Mouse (Mus musculus) thymus, adult 18-20 months (tissue): ENCODE data around the gene Zmiz1.

Source experiments
- DNase-seq, 2 experiments: peaks; one replicate each; pipeline ENCODE4 v3.0.0; 2022; ENCODE audit warnings: mixed read lengths in 2 of 2

The Zmiz1 gene

DNA sequence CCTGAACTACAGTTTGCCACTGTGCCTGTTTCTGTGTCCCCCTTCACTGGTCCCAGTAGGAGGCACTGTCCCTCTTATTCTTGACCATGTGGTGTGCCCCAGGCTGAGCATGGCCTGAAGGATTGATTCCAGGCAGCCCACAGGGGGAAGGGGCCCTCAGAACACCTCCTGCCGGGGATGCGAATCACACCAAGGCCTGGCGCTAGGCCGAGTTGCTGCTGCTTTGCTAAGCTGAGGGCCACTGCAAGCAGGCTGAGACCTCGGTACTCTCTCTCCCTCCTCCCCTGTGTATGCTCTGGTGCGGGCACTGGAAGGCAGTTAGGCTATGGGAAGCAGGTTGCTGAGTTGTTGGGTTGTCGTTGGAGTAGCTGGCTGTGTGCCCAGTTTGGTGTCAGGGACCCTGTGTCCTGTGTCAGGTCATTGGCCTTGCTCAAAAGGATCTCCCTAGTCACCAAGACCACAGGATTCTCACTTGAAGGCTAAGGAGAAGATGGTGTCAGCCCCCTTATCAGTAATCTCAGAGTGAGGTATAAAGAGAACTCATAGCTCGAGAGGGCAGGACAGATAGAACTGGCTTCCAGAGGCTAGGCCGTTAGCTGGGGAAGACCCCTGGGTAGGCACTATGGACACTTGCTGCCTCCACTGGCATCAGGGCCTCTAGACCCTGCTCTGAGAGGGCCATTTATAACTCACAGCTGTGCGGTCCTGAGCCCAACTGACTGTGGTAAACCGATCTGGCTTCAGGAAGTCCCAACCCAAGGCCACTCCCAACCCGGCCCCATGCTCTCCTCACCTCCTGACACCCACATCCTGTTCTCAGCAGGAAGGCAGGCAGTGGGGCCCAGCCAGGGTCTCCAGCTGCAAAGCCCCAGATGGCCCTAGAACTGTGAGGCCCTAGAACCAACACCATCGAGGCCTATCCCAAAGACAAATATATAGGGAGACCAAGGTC lies 57.9 kb downstream of the Zmiz1 start:
- DNase-seq: peak; percentile 87 to 90

DNA sequence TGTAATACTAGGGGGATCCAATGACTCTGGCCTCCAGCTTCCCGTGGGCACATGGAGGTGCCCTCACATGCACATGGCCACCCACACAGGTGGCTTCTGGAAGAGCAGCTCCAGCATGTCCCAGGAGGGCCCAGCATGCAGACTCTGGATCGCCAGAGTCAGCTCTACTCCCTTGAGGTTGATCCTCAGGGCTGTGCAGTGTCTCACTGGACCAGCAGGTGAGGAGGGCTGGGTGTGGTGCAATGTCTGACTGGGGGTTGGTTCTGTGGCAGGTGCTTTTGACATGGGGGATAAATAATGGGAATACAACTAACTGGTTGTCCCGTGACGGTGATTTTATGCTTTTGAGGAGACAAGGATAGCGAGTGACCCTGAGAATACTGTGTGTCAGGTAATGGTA lies 59.7 kb downstream of the Zmiz1 start:
- no peak for DNase-seq

DNA sequence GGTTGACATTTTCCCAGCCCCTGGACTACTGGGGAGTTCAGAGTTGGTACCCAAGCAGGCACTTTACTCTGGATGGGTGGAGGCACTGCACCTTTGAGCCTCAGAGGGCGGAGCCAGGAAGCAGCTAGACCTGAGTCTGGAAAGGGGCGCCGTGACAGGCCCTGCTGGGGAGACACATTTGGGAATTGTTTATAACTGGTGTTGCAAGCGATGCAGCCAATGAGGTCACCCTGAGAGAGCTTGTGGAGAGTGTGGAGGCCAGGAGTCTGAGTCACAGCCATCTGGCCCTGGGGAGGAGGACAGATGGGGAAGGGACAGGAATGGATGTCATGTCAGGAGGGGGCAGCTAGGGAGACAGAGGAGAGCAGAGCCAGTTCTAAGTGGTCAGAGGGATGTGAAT lies 60.7 kb downstream of the Zmiz1 start:
- DNase-seq: peak; percentile 45 to 53

DNA sequence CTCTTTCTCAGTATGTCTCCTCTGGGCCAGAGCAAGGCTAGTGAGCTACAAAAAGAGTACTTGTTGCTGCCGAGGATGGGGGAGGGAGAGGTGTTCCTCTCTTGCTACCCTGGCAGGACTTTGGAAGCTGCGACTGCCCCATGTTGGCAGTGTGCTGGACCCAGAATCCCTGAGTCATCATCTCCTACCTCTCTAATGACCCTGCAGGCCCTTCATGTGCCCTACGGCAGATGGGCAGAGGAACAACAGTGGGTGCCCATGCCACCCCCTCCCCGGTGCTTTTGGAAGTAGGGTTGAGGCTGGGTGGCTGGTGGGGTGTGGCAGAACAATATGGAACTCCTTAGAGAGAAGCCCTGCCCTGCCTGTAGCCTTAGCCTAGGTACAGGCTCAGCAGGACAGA lies 61.6 kb downstream of the Zmiz1 start:
- no peak for DNase-seq

- no peak for DNase-seq
Observed at GRCm38 (mm10) chr14:25520991-25521390, 62.0 kb downstream of the Zmiz1 start.

DNA sequence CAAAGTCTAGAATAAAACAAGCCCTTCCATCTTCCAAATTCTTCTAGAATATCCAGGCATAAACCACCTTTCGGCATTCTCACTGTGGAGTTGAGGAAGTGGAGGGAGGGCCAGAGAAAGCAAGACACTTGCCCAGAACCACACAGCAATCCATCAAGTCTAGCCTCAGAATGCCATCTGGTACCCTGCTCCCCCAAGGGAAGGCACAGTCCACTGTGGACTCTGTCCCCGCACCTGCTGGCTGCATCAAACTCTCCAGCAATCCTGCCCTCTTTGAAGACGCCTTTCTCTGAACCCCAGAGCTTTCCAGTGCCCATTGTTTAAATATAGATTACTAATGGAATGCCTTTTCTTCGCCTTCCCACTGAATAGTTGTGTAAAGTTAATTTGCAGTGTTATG lies 62.5 kb downstream of the Zmiz1 start:
- DNase-seq: no peak

- DNase-seq: no peak
Observed at GRCm38 (mm10) chr14:25522415-25522814, 63.4 kb downstream of the Zmiz1 start.

- no peak for DNase-seq
Observed at GRCm38 (mm10) chr14:25523230-25524110, 64.5 kb downstream of the Zmiz1 start.

GRCm38 (mm10) chr14:25524111-25524495 lies 65.1 kb downstream of the Zmiz1 start:
- no peak for DNase-seq

- DNase-seq: no peak
Observed at GRCm38 (mm10) chr14:25524884-25525283, 65.9 kb downstream of the Zmiz1 start.

DNA sequence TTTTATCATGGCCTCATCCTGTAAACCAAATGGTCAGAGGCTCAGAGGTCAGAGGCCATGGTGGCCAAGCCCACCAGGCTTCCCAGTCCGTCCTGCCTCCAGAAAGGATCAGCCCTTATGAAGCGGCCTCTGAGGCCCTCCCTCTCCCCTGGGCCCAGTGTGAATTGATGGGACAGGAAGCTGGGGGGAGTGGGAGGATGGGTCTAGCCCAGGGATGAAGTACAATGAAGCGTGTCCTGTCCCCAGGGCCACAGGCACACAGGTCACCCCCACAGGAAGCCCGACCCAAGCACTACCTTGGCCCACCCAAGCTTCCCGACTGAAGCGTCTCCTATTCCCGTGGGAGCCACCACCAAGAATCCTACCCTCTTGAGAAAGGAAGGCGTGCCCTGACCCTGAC lies 66.7 kb downstream of the Zmiz1 start:
- no peak for DNase-seq

DNA sequence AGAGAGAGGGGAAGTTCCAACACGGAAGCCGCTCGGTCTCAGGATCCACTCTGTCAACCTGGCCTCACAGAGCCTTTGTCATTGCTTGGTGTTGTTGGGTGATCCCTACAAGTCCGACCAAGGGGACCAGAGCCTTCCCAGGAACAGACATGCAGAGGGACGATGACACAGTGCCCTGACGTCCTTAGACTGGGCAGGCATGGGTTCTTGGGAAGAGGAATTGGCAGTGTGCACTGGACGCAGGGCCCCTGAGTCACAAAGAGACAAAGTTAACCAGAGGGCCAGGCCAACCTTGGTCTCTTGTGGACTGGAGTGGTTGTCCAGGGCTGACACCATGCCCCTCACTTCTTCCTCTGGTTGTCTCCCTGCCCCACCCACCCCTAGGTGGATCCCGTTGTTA lies 67.9 kb downstream of the Zmiz1 start:
- DNase-seq: no peak

GRCm38 (mm10) chr14:25527321-25527720 lies 68.3 kb downstream of the Zmiz1 start:
- DNase-seq: no peak

DNA sequence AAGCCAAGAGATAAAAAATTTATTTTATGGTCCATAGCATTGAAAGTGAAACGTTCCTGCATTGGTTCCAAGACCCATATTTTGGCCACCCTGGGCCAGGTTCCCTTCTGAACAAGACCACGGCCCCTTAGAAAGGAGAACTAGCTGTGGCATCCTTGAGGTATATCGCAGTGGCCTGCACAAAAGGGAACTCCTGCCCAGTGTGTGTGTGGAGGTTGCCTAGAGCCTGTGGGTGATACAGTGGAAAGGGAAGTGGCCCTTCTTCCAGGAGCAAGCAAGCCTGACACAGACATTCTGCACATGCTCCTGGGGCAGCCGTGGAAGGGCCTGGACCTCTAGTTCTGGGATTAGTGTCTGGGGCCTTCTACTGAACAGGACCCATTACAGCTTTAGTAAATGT lies 71.4 kb downstream of the Zmiz1 start:
- DNase-seq: no peak

GRCm38 (mm10) chr14:25530815-25531214 lies 71.8 kb downstream of the Zmiz1 start:
- no peak for DNase-seq

DNA sequence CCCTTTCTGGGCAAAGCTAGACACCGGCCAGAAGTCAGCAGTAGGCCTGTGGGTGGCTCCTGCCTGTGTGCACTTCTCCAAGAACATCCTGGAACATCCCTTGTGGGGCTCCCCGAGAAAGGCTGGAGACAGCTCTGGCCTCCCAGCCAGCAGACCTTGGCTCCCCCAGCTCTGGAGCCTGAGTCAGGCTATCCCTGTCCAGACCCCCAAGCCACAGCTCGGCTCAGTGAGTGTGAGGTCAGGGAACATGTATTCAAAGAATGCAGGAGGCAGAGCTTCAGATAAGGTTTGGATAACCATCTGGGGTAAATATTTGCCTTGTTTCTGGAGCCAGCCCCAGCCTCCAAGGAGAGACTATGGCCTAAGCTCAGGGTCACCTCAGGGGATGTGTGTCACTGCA lies 74.0 kb downstream of the Zmiz1 start:
- no peak for DNase-seq

DNA sequence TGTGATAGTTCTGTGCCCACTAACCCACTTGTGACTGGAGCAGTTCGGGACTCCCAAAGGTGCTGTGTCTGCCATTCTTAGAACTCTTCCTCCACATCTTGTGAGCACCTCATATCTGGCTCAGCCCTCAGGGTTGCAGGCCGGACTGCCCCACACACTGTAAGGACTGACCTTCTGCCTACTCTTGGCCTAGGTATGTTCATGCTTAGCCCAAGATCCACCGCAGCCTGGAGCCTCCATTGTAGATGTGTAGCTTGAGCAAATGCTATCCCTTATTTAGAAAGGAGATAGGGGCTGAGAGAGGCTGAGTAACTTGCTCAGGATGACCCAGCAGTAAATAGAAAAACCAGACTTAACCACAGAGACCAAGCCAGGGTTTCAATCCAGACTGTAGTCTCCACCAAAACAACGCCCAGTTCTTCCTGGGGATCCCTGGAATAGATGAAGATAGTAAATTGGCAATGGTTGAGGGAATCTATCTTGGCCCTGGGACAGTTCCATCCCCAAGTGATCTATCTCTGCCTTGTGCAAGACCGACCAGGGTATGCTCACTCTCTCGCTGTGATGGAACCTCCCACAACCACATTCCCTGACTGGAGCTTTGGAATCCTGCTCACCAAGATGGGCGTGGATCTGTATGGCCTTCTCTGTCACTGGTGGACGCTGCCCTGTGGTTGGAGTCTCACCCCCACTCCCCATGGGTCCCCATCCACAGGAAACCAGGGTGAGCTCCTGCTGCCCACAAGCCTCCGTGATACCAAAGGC lies 74.8 kb downstream of the Zmiz1 start:
- DNase-seq: no peak

DNA sequence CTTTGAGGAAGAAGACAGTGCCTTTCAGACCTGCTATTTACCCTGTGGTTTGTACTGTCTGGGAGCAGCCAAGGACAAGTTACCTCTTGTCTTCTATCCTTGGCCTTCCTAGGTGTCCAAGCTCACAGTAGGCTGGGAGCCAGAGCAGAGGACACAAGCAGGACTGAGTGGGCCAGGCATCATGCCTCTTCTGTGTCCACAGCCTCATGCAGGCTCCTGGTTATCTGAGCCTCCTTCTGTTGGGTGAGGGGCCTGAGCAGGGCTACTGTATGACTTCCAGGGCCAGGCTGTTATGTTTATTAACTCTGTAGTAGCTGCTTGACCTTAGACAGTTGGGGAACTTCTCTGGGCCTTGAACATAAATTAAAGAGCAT lies 75.4 kb downstream of the Zmiz1 start:
- no peak for DNase-seq

DNA sequence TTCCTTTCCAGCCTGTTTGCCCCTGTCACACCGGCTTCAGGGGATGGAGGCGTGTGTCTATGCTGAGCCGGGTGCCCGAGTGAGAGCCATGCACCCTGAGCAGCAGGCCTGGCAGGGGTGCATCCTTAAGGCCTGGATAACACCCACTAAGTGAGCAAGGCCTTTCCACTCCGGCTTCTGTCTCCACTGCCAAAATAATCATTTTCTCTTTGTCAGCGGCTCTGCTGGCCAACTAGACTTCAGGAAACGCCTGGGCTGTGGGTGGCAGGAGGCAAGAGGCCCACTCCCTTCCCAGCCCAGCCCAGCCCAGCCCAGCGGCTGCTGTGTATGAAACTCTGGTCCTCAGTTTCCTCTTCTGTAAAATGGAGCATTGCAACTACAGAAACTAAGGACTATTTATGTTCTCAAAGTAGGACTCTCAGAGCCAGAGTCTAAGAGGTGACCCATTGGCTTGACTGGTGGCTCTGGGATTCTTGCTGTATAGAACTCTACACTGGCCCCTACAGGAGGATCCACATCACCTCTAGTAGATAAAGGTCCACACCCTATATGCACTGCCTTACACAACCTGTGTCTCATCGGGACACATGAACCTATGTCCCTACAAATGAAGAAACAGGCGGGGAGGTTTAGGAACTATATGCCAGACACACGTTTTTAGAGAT lies 76.1 kb downstream of the Zmiz1 start:
- DNase-seq: no peak

DNA sequence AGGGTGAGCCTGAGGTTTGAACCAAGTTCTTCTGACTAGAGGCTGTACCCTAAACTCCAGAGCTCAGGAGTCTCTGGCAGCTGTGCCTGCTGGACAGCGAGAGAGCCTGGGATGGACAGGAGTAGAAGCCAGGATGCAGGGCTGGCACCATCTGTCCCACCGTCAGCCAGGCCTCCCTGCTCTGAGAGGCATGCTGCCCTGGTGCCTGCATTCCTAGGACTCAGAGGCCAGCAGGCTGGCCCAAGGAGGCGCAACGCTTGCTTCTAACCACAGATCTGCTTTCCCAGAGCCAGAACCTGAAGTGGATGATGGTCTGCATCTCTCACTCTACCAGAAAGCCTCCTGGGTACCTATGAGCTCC lies 76.6 kb downstream of the Zmiz1 start:
- no peak for DNase-seq

GRCm38 (mm10) chr14:25536476-25536875 lies 77.5 kb downstream of the Zmiz1 start:
- no peak for DNase-seq

- no peak for DNase-seq
Observed at GRCm38 (mm10) chr14:25537351-25537750, 78.4 kb downstream of the Zmiz1 start.

DNA sequence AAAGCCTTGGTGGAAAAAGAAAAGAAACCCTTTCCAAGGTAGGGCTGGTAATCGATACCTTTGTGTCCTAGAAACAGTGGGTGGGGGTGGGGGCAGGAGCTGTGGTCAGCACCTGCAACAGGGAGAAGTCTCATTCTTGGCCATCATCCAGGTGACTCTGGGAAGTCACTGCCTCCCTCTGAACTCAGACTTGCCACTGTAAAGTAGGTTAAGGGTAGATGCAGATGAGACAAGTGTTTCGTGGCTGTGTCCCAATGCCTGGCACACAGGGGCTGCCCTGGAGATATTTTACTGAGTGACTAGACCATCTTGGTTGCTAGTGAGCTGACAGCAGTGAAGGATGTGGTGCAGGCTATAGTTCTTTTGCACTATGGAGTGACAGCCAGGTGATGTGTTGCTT lies 79.5 kb downstream of the Zmiz1 start:
- no peak for DNase-seq
